Comparison of ENCODE assay signal across 27 mouse cellular contexts in genomic region chr14:13990741-13991140, GRCm38 (mm10).
"Had no signal": no experiment of that assay in that cellular context is flagged by ENCODE, and none has a peak within 500 bp of the region (broad histone marks: within the 10 kb centered on the region; RNA-seq: fewer than 3 reads in every experiment).

No protein-coding gene starts in this region.

- H3K36me3 ChIP-seq: heart, embryonic 13.5 days; heart, embryonic 15.5 days; hindbrain, embryonic 13.5 days; hindbrain, embryonic 15.5 days; kidney, embryonic 15.5 days; limb, embryonic 13.5 days; limb, embryonic 15.5 days; liver, embryonic 12.5 days had no signal

- H3K27ac ChIP-seq: gastrocnemius, adult 2 months; heart, adult 2 months; heart, embryonic 13.5 days; heart, embryonic 15.5 days; hindbrain, embryonic 13.5 days; hindbrain, embryonic 15.5 days; hindbrain, postnatal 0 days; kidney, embryonic 15.5 days; kidney, postnatal 0 days; limb, embryonic 13.5 days; limb, embryonic 15.5 days; liver, embryonic 12.5 days had no signal

- DNase-seq: gastrocnemius, adult 2 months; gastrocnemius, postnatal 10 days; gastrocnemius, postnatal 25 days; heart, adult 11 months; heart, adult 2 months; heart, postnatal 14 days; heart, postnatal 36 days; kidney, adult 11 months; kidney, adult 2 months; kidney, adult 9 months; kidney, postnatal 14 days; kidney, postnatal 36 days; layer of hippocampus, adult 9-11 months; layer of hippocampus, postnatal 36 days; left cerebral cortex, postnatal 4 days had no signal

- H3K4me3 ChIP-seq: gastrocnemius, adult 2 months; heart, adult 2 months; heart, embryonic 13.5 days; heart, embryonic 15.5 days; hindbrain, embryonic 13.5 days; hindbrain, embryonic 15.5 days; kidney, embryonic 15.5 days; limb, embryonic 13.5 days; limb, embryonic 15.5 days; liver, embryonic 12.5 days had no signal

- H3K4me1 ChIP-seq: hindbrain, embryonic 13.5 days; hindbrain, embryonic 15.5 days; kidney, embryonic 15.5 days; limb, embryonic 13.5 days; limb, embryonic 15.5 days had no signal

- ATAC-seq: hindbrain, postnatal 0 days; intestine, embryonic 16.5 days; liver, embryonic 12.5 days had no signal

- H3K27me3 ChIP-seq: heart, embryonic 13.5 days; heart, embryonic 15.5 days; hindbrain, embryonic 13.5 days; hindbrain, embryonic 15.5 days; kidney, embryonic 15.5 days; limb, embryonic 13.5 days; limb, embryonic 15.5 days; liver, embryonic 12.5 days had no signal

- H3K9ac ChIP-seq: heart, embryonic 13.5 days; heart, embryonic 15.5 days; hindbrain, embryonic 13.5 days; hindbrain, embryonic 15.5 days; kidney, embryonic 15.5 days; limb, embryonic 13.5 days; limb, embryonic 15.5 days; liver, embryonic 12.5 days had no signal

- H3K9me3 ChIP-seq: heart, embryonic 13.5 days; heart, embryonic 15.5 days; hindbrain, embryonic 13.5 days; hindbrain, embryonic 15.5 days; kidney, embryonic 15.5 days; limb, embryonic 13.5 days; limb, embryonic 15.5 days; liver, embryonic 12.5 days had no signal

- H3K4me2 ChIP-seq: heart, embryonic 11.5 days; heart, embryonic 13.5 days; heart, embryonic 15.5 days; hindbrain, embryonic 13.5 days; hindbrain, embryonic 15.5 days; kidney, embryonic 15.5 days; limb, embryonic 13.5 days; limb, embryonic 15.5 days; liver, embryonic 12.5 days had no signal
